Mouse (Mus musculus) CH12.LX (cell line): ENCODE results near the gene Acer3.

Experiments used
- CHD2 ChIP-seq: IDR thresholded peaks from 2 replicates; pipeline ENCODE4 v1.6.1; 2011; ENCODE audit warnings: low read length, improper control_type of control experiment
- CTCF ChIP-seq, 2 experiments: IDR thresholded peaks in 1 of 2; conservative IDR thresholded peaks in 1 of 2; 2 replicates each; pipeline ENCODE4 v1.5.1; 2011 to 2012; ENCODE audit warnings: low read depth in 2 of 2, low read length in 2 of 2, improper control_type of control experiment in 1 of 2, inconsistent platforms in 1 of 2, mild to moderate bottlenecking in 1 of 2, moderate library complexity in 1 of 2
- ELF1 ChIP-seq: IDR thresholded peaks from 2 replicates; pipeline ENCODE4 v1.6.1; 2014; ENCODE audit warnings: low read depth, mild to moderate bottlenecking, inconsistent platforms, low read length, improper control_type of control experiment
- EP300 ChIP-seq: IDR thresholded peaks from 2 replicates; pipeline ENCODE4 v1.6.1; 2011; ENCODE audit warnings: low read length, improper control_type of control experiment
- ETS1 ChIP-seq: conservative IDR thresholded peaks from 2 replicates; pipeline ENCODE4 v1.6.1; 2012; ENCODE audit warnings: low read depth, mild to moderate bottlenecking, inconsistent platforms, low read length, improper control_type of control experiment, moderate library complexity
- GABPA ChIP-seq: IDR thresholded peaks from 2 replicates; pipeline ENCODE4 v1.6.1; 2012; ENCODE audit warnings: low read depth, low read length, improper control_type of control experiment, inconsistent platforms; ENCODE audit not compliant: insufficient replicate concordance
- JUN ChIP-seq: IDR thresholded peaks from 2 replicates; pipeline ENCODE4 v1.6.1; 2011; ENCODE audit warnings: low read depth, mild to moderate bottlenecking, low read length, improper control_type of control experiment, moderate library complexity; ENCODE audit not compliant: insufficient read depth
- JUND ChIP-seq: conservative IDR thresholded peaks from 2 replicates; pipeline ENCODE4 v1.6.1; 2011; ENCODE audit warnings: low read depth, low read length, improper control_type of control experiment
- MAFK ChIP-seq: IDR thresholded peaks from 2 replicates; pipeline ENCODE4 v1.6.1; 2011; ENCODE audit warnings: low read length, improper control_type of control experiment; ENCODE audit not compliant: insufficient replicate concordance
- MEF2A ChIP-seq: IDR thresholded peaks from 2 replicates; pipeline ENCODE4 v1.6.1; 2014; ENCODE audit warnings: low read depth, mild to moderate bottlenecking, inconsistent platforms, low read length, improper control_type of control experiment, borderline replicate concordance
- MXI1 ChIP-seq: IDR thresholded peaks from 2 replicates; pipeline ENCODE4 v1.6.1; 2011; ENCODE audit warnings: mild to moderate bottlenecking, low read depth, low read length, improper control_type of control experiment
- POLR2A ChIP-seq: IDR thresholded peaks from 2 replicates; pipeline ENCODE4 v1.6.1; 2011; ENCODE audit warnings: low read depth, mild to moderate bottlenecking, improper control_type of control experiment, low read length
- ZC3H11A ChIP-seq: IDR thresholded peaks from 2 replicates; pipeline ENCODE4 v1.6.1; 2012; ENCODE audit warnings: low read depth, mild to moderate bottlenecking, inconsistent platforms, low read length, improper control_type of control experiment
- ZKSCAN1 ChIP-seq: IDR thresholded peaks from 2 replicates; pipeline ENCODE4 v1.6.1; 2012; ENCODE audit warnings: low read depth, inconsistent platforms, low read length, improper control_type of control experiment, borderline replicate concordance

DNA sequence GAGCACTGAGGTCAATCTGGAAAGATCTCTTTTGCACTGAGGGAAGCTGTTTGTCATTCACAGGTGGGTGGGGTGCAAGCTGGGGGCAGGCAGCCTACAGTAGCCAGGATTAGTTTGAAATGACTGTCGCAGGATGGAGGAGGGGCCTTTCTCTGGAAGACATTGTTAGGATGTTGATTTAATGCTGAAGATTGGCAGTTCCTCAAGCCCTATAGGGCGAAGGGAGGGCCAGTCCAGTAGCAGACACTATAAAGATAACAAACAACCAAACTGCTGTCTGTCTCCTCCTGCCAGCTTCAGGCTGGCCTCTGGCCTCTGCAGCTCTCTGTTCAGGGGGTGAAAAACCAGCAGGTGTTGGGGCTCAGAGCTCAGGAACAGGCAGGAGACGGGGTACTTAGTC lies 131.3 kb downstream of the Acer3 start:
- TF ChIP-seq MXI1 (no peak), CTCF (conservative IDR thresholded peaks at IDR 0.05 in 1 of 2, IDR thresholded peaks at IDR 0.05 in 1 of 2; ENCODE audit: low read depth in 2 of 2, low read length in 2 of 2) (no peak), EP300 (no peak), GABPA (no peak), ETS1 (no peak), MEF2A (no peak), POLR2A (no peak), JUND (no peak), JUN (no peak), ZKSCAN1 (no peak), ELF1 (no peak), MAFK (no peak), ZC3H11A (no peak), CHD2 (no peak)
